Mouse (Mus musculus) kidney, embryonic 14.5 days (tissue): ENCODE measurements at regions not wholly inside any gene's neighbourhood (a gene's known extent, or its start where the extent isn't known, plus 50 kb on each side); places are given as distances from the start of the nearest gene placed in this dataset.
"Not testable (repeated sequence)": the region's sequence is repeated elsewhere in the genome, so short reads cannot be mapped to it uniquely, and the experiment has no call there.

Experiments used
- ATAC-seq: fragments of 200-750 bp; cut with Nextera tagmentation; 2 replicates; pipeline ENCODE4 v1.8.0; 2017; ENCODE audit warnings: moderate number of reproducible peaks, mild to moderate bottlenecking, moderate TSS enrichment, moderate library complexity; ENCODE audit not compliant: low FRiP score, low TSS enrichment
- H3K27ac ChIP-seq: fragments of 300-500 bp; sonication (generic); 2 replicates; pipeline ENCODE4 v1.5.1; 2014; ENCODE audit warnings: low read depth, mild to moderate bottlenecking, low read length, moderate library complexity, mixed read lengths
- H3K27me3 ChIP-seq: fragments of 300-500 bp; sonication (generic); 2 replicates; pipeline ENCODE4 v1.6.1; 2014; ENCODE audit warnings: mild to moderate bottlenecking, low read length; ENCODE audit not compliant: control insufficient read depth, insufficient read depth
- H3K36me3 ChIP-seq: fragments of 300-500 bp; sonication (generic); 2 replicates; pipeline ENCODE4 v1.6.1; 2014; ENCODE audit warnings: low read length, mixed read lengths; ENCODE audit not compliant: control insufficient read depth, insufficient read depth
- H3K4me1 ChIP-seq: fragments of 300-500 bp; sonication (generic); 2 replicates; pipeline ENCODE4 v1.6.1; 2014; ENCODE audit warnings: low read length, mixed read lengths; ENCODE audit not compliant: control insufficient read depth, insufficient read depth
- H3K4me2 ChIP-seq: fragments of 300-500 bp; sonication (generic); replicated peaks from 2 replicates; pipeline ENCODE4 v1.6.1; 2014; ENCODE audit warnings: low read depth, mild to moderate bottlenecking, low read length
- H3K4me3 ChIP-seq: fragments of 300-500 bp; sonication (generic); 2 replicates; pipeline ENCODE4 v1.5.1; 2014; ENCODE audit warnings: mild to moderate bottlenecking, low read length
- H3K9ac ChIP-seq: fragments of 300-500 bp; sonication (generic); 2 replicates; pipeline ENCODE4 v1.6.1; 2014; ENCODE audit warnings: low read depth, mild to moderate bottlenecking, low read length, moderate library complexity
- H3K9me3 ChIP-seq: fragments of 300-500 bp; sonication (generic); 2 replicates; pipeline ENCODE4 v1.6.1; 2016; ENCODE audit warnings: low read length; ENCODE audit not compliant: control insufficient read depth
- WGBS: fragments of 180-500 bp; shearing (Covaris S2); extraction: QIAGEN DNeasy Blood & Tissue Kit; methylation state at CpG from one replicate; pipeline ENCODE4 v1.1.7; 2014; 5-methylcytosine and 5-hydroxymethylcytosine counted together

GRCm38 (mm10) chr10:45865793-45866192, 288.2 kb downstream of the Hace1 start:
- 41% methylated on average over 4 of the region's 4 CpGs for WGBS

GRCm38 (mm10) chr10:45866860-45867259, 289.2 kb downstream of the Hace1 start:
- ATAC-seq: no peak
- Histone ChIP-seq H3K9me3 (no peaks in the 10 kb centered on the region), H3K36me3 (no peaks in the 10 kb centered on the region), H3K27me3 (no peaks in the 10 kb centered on the region), H3K27ac (no peak overlapping the region), H3K9ac (no peak overlapping the region), H3K4me3 (no peak overlapping the region), H3K4me2 (no peak overlapping the region), H3K4me1 (no peaks in the 10 kb centered on the region)
- 47% methylated on average over 3 of the region's 3 CpGs for WGBS

More at GRCm38 (mm10) chr10:45865793-45866192, 288.2 kb downstream of the Hace1 start:
- Histone ChIP-seq H3K4me3 (no peak overlapping the region), H3K36me3 (no peaks in the 10 kb centered on the region), H3K9ac (no peak overlapping the region), H3K27ac (no peak overlapping the region), H3K4me2 (no peak overlapping the region), H3K9me3 (no peaks in the 10 kb centered on the region), H3K27me3 (no peaks in the 10 kb centered on the region), H3K4me1 (no peaks in the 10 kb centered on the region)
- ATAC-seq: no peak

- H3K9ac ChIP-seq: no peak overlapping the region
- no peaks in the 10 kb centered on the region for H3K4me1 ChIP-seq
- H3K9me3 ChIP-seq: no peaks in the 10 kb centered on the region
- no peak overlapping the region for H3K27ac ChIP-seq
- no peak for ATAC-seq
- no peaks in the 10 kb centered on the region for H3K36me3 ChIP-seq
- H3K27me3 ChIP-seq: no peaks in the 10 kb centered on the region
- WGBS: 87% methylated on average over 4 of the region's 4 CpGs
- no peak overlapping the region for H3K4me3 ChIP-seq
- H3K4me2 ChIP-seq: no peak overlapping the region
Observed at GRCm38 (mm10) chr10:45871028-45871427, 293.4 kb downstream of the Hace1 start.

- Histone ChIP-seq H3K9ac (no peak overlapping the region), H3K4me2 (no peak overlapping the region), H3K36me3 (no peaks in the 10 kb centered on the region), H3K4me3 (no peak overlapping the region), H3K9me3 (no peaks in the 10 kb centered on the region), H3K27me3 (no peaks in the 10 kb centered on the region), H3K4me1 (no peaks in the 10 kb centered on the region), H3K27ac (0 out of 2 replicates have a peak overlapping the region, but pooled peaks have one; percentile 47)
- 80% methylated on average over 4 of the region's 4 CpGs for WGBS
- ATAC-seq: no peak
Observed at GRCm38 (mm10) chr10:45872007-45872890, 294.6 kb downstream of the Hace1 start.

- peak; percentile 76; the same call in 1 of the 2 replicates for ATAC-seq
- Histone ChIP-seq H3K4me1 (no peaks in the 10 kb centered on the region), H3K36me3 (no peaks in the 10 kb centered on the region), H3K4me3 (no peak overlapping the region), H3K9ac (no peak overlapping the region), H3K27me3 (no peaks in the 10 kb centered on the region), H3K9me3 (no peaks in the 10 kb centered on the region), H3K27ac (no peak overlapping the region; the same call in 1 of the 2 replicates), H3K4me2 (no peak overlapping the region)
- 66% methylated on average over 14 of the region's 14 CpGs for WGBS
Observed at GRCm38 (mm10) chr10:45873805-45874780, 296.5 kb downstream of the Hace1 start.

GRCm38 (mm10) chr10:45875287-45875686, 297.7 kb downstream of the Hace1 start:
- not testable (repeated sequence) for H3K27ac ChIP-seq, H3K36me3 ChIP-seq, H3K4me1 ChIP-seq, H3K4me2 ChIP-seq, H3K27me3 ChIP-seq, H3K9ac ChIP-seq, H3K9me3 ChIP-seq, H3K4me3 ChIP-seq
- WGBS: 94% methylated on average over 20 of the region's 20 CpGs
- peak; percentile 48; the same call in 1 of the 2 replicates for ATAC-seq

GRCm38 (mm10) chr10:45883745-45884144, 306.1 kb downstream of the Hace1 start:
- no peak overlapping the region for H3K9ac ChIP-seq
- H3K4me1 ChIP-seq: 0 out of 2 replicates have a peak, but pooled peaks cover 3% of the 10 kb centered on the region
- no peak for ATAC-seq
- WGBS: 82% methylated on average over 1 of the region's 1 CpGs
- no peak overlapping the region for H3K27ac ChIP-seq
- no peak overlapping the region for H3K4me3 ChIP-seq
- no peaks in the 10 kb centered on the region for H3K36me3 ChIP-seq
- no peaks in the 10 kb centered on the region for H3K9me3 ChIP-seq
- no peaks in the 10 kb centered on the region for H3K27me3 ChIP-seq
- H3K4me2 ChIP-seq: no peak overlapping the region

GRCm38 (mm10) chr10:45886636-45887035, 309.0 kb downstream of the Hace1 start:
- no peak overlapping the region for H3K27ac ChIP-seq
- 0 out of 2 replicates have a peak, but pooled peaks cover 6% of the 10 kb centered on the region for H3K4me1 ChIP-seq
- H3K9me3 ChIP-seq: no peaks in the 10 kb centered on the region
- no peak overlapping the region for H3K4me3 ChIP-seq
- H3K4me2 ChIP-seq: no peak overlapping the region
- no peak overlapping the region for H3K9ac ChIP-seq
- 66% methylated on average over 2 of the region's 2 CpGs for WGBS
- H3K36me3 ChIP-seq: no peaks in the 10 kb centered on the region
- ATAC-seq: no peak
- H3K27me3 ChIP-seq: no peaks in the 10 kb centered on the region
